Mouse (Mus musculus) stomach, postnatal 0 days (tissue): ENCODE measurements around the gene Pkm.

Experiments used
- CTCF ChIP-seq: IDR thresholded peaks from 2 replicates; pipeline ENCODE4 v1.5.1; 2016; ENCODE audit warnings: antibody characterized with exemption, low read depth, mild to moderate bottlenecking, moderate library complexity
- EP300 ChIP-seq: optimal IDR thresholded peaks from 2 replicates; pipeline ENCODE3; 2016; ENCODE audit warnings: antibody characterized with exemption

GRCm38 (mm10) chr9:59692145-59692544 is 36.0 kb downstream of the Pkm start:
- no peak for TF ChIP-seq CTCF
- no peak for TF ChIP-seq EP300
